Mouse (Mus musculus): Measurements from ENCODE around the gene Sult2a8. TPM values are rescaled to one million over a fixed set of nuclear protein-coding genes. Genes with fewer than 3 reads are reported as not detected.

The Sult2a8 gene
- not detected in 2 replicates for polyA plus RNA-seq (2012; ENCODE audit: low replicate concordance)

GRCm38 (mm10) chr7:14446534-14446933 lies at the start of gene Sult2a8:
Sult2a8 (minus strand) TSS chr7:14446769.

DNA sequence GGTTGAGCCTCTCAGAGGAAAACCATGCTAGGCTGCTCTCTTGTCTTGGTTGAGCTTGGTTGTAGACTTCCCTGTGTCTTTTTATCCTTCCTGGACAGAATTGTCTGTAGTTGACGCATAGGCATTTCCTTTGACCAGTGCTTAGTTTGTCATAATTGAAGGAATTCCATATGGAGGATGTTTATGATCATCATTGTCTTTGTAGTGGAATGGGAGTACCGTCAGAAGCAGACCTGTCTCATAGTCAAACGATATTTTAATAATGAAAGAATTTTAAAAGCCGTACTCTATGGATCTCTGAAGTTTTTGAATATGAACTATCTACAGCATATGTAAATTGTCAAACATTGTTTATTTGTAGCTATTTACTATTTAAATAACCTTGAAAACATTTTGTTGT lies 47.6 kb upstream of the Sult2a8 start, which contains the start of gene Sult2a7:
Sult2a7 (minus strand) TSS at position 101 of the 400 bp plus-strand sequence.

Other genes starting within 250 kb of the Sult2a8 start
- gene Sult2a6, start 191.9 kb downstream of the Sult2a8 start, polyA plus RNA-seq (2012; ENCODE audit: low replicate concordance) = not detected in 2 replicates
- gene Obox8, start 113.2 kb downstream of the Sult2a8 start, polyA plus RNA-seq (2012; ENCODE audit: low replicate concordance) = not detected in 2 replicates
- gene Sult2a7, start 47.5 kb upstream of the Sult2a8 start, polyA plus RNA-seq (2012; ENCODE audit: low replicate concordance) = not detected in 2 replicates
- gene Vmn1r90, start 116.7 kb upstream of the Sult2a8 start, polyA plus RNA-seq (2012; ENCODE audit: low replicate concordance) = not detected in 2 replicates
- gene Obox7, start 212.7 kb upstream of the Sult2a8 start, polyA plus RNA-seq (2012; ENCODE audit: low replicate concordance) = not detected in 2 replicates